Mouse (Mus musculus) ES-Bruce4 (cell line): Measurements from ENCODE around the gene Acot13.

ENCODE experiments used
- CTCF ChIP-seq: IDR thresholded peaks from one replicate; pipeline ENCODE4 v1.8.1; 2011; ENCODE audit warnings: low read depth, low read length
- EP300 ChIP-seq: IDR thresholded peaks from 2 replicates; pipeline ENCODE4 v1.6.1; 2011; ENCODE audit warnings: low read depth, low read length; ENCODE audit not compliant: insufficient read depth
- POLR2A ChIP-seq: IDR thresholded peaks from one replicate; pipeline ENCODE4 v1.8.1; 2011; ENCODE audit warnings: low read length; ENCODE audit not compliant: insufficient read depth

- TF ChIP-seq CTCF = no peak
- no peak for TF ChIP-seq EP300
- TF ChIP-seq POLR2A = no peak
Measured at GRCm38 (mm10) chr13:24799378-24799777, 32.0 kb downstream of the Acot13 start.
